Mouse (Mus musculus) cerebellum, adult 2 months (tissue): ENCODE measurements around the gene Ndufb10. TPM values are rescaled to one million over a fixed set of nuclear protein-coding genes. Genes with fewer than 3 reads are reported as not detected.

Source experiments
- DNase-seq, 2 experiments: peaks; one replicate each; pipeline ENCODE4 v3.0.0; 2021
- H3K27ac ChIP-seq: fragments of 200-500 bp; 2 replicates; pipeline ENCODE4 v1.5.1; 2012; ENCODE audit warnings: low read length, control low read depth, inconsistent platforms; ENCODE audit not compliant: insufficient read depth
- H3K27me3 ChIP-seq: fragments of 200-500 bp; 2 replicates; pipeline ENCODE4 v1.6.1; 2012; ENCODE audit warnings: inconsistent platforms, mild to moderate bottlenecking, low read length, moderate library complexity; ENCODE audit not compliant: control insufficient read depth, insufficient read depth
- H3K4me1 ChIP-seq: fragments of 200-500 bp; 2 replicates; pipeline ENCODE4 v1.6.1; 2011; ENCODE audit warnings: low read length; ENCODE audit not compliant: control insufficient read depth, insufficient read depth
- H3K4me3 ChIP-seq: fragments of 200-500 bp; replicated peaks from 2 replicates; pipeline ENCODE3; 2011; ENCODE audit warnings: mild to moderate bottlenecking, low read depth, low read length, control low read depth; ENCODE audit not compliant: insufficient read depth
- CTCF ChIP-seq: fragments of 200-500 bp; IDR thresholded peaks from 2 replicates; pipeline ENCODE4 v1.5.1; 2011; ENCODE audit warnings: low read depth, mild to moderate bottlenecking, control low read depth, low read length, moderate library complexity, borderline replicate concordance; ENCODE audit not compliant: insufficient read depth
- POLR2A ChIP-seq: fragments of 200-500 bp; IDR thresholded peaks from 2 replicates; pipeline ENCODE4 v1.6.1; 2011; ENCODE audit warnings: low read length, control low read depth, borderline replicate concordance; ENCODE audit not compliant: insufficient read depth
- WGBS: fragments of 180-500 bp; shearing (Covaris S2); methylation state at CpG from one replicate; pipeline ENCODE4 v1.1.7; 2018; 5-methylcytosine and 5-hydroxymethylcytosine counted together
- polyA plus RNA-seq: library from polyadenylated mRNA; depleted of rRNA; stranded (reverse); fragments of >200 nt; gene quantifications from 2 replicates; pipeline ENCODE4 v1.2.3, GENCODE M21; 2012; rRNA removed

Gene Ndufb10
- polyA plus RNA-seq, 1 experiment: 613 TPM

DNA sequence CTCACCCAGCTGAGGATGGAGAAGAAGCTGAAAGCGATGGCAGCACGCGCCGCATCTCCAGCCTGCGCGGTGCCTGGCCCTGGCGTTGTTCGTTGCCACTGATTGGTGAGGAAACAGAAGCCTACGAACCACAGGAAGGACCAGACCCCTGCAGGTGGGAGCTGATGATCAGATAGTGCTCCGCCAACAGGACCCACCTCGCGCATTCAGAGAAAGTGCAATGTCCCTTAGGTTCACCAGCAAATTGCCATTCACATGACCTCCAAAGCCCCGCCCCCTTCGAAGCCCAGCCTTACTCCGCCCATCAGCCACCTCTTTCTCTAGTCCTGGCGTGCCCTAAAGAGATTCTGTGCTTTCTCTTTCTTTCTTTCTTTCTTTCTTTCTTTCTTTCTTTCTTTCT, 37.8 kb downstream of the Ndufb10 start:
- H3K27me3 ChIP-seq: no peaks in the 10 kb centered on the region
- H3K4me1 ChIP-seq: peaks cover 20% of the 10 kb centered on the region
- WGBS: 50% methylated on average over 16 of the region's 16 CpGs
- H3K27ac ChIP-seq: no peak overlapping the region
- no peak for DNase-seq
- H3K4me3 ChIP-seq: no peak overlapping the region
- TF ChIP-seq CTCF (no peak), POLR2A (no peak)

DNA sequence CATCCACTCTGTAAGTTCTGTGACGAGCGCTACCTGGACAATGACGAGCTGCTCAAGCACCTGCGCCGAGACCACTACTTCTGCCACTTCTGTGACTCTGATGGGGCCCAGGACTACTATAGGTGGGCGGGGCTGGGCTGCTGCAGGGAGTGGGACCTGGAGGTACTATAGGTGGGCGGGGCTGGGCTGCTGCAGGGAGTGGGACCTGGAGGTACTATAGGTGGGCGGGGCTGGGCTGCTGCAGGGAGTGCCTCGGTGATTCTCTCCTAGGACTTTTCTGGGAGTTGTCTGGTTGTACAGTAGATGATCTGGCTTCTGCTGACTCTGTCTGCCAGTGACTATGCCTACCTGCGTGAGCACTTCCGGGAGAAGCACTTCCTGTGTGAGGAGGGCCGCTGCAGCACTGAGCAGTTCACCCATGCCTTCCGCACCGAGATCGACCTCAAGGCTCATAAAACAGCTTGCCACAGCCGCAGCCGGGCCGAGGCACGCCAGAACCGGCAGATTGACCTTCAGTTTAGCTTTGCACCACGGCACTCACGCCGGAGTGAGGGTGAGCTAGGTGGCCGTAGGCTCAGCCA, 46.7 kb downstream of the Ndufb10 start:
- no peak for TF ChIP-seq POLR2A
- no peak for TF ChIP-seq CTCF
- H3K27ac ChIP-seq: no peak overlapping the region
- no peaks in the 10 kb centered on the region for H3K27me3 ChIP-seq
- peaks cover 22% of the 10 kb centered on the region for H3K4me1 ChIP-seq
- WGBS: 92% methylated on average over 24 of the region's 24 CpGs
- DNase-seq: no peak
- H3K4me3 ChIP-seq: no peak overlapping the region

DNA sequence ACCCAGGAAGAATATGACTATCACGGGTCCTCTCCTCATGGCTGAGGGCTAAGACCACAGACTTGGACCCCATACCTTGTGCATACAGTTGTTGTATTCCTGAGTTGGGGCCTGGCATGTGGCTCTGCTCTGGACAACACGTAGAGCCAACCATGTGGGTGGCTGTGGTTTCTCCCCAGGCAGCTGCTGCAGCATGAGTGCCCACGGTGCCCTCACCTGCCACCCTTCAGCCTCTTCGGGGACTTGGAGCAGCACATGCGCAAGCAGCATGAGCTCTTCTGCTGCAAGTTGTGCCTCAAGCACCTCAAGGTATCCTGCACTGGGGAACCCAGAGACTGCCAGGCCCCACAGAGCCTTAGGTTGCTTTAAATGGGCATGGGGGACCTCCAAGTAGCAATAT, 47.4 kb downstream of the Ndufb10 start:
- Histone ChIP-seq H3K27me3 (no peaks in the 10 kb centered on the region), H3K4me3 (no peak overlapping the region), H3K27ac (no peak overlapping the region), H3K4me1 (peaks cover 26% of the 10 kb centered on the region)
- no peak for DNase-seq
- no peak for TF ChIP-seq CTCF
- WGBS: 89% methylated on average over 5 of the region's 5 CpGs

DNA sequence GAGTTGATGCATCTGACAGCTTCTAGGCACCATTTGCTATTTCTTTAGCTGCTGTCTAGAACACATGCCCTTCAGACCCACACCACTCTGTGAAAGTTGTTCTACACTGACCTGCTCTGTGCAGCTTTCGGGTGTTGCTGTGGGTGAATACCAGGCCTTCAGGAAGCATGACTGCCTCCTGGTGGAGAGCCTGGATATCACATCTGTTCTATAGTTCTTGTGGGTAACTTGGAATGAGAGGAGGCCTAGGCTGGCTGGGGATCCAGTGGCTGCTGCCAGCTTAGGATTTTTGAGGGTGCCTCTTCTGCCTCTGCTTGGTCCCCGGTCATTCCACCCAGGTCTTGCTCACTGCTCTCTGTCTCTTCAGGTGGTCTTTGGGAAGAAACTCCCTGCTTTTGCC, 48.1 kb downstream of the Ndufb10 start:
- Histone ChIP-seq H3K4me3 (no peak overlapping the region), H3K27ac (no peak overlapping the region), H3K4me1 (peaks cover 29% of the 10 kb centered on the region), H3K27me3 (no peaks in the 10 kb centered on the region)
- TF ChIP-seq CTCF (peak; percentile 64; the same call in 1 of the 2 replicates), POLR2A (no peak)
- peak; percentile 58 to 65 for DNase-seq
- 45% methylated on average over 2 of the region's 2 CpGs for WGBS

DNA sequence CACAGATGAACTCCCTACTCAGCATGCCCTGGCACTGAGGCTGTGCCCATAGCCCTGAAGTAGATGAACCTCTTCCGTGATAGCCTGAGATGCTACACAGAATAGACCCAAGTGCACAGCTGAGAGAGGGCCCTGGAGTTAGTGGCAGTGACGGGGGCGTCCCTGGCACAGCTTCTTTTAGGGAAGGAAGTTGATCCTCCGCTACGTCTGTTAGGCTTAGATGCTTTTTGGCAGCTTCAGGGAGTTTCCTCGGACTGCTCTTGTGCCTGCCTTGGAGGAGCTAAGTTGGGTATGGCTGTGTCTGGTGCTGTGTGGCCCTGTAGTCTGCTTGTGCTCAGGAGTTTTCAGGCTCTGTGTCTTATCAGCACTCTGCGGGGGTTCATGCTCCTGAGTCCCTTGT, 50.0 kb downstream of the Ndufb10 start:
- Histone ChIP-seq H3K4me1 (peaks cover 31% of the 10 kb centered on the region), H3K27ac (no peak overlapping the region), H3K27me3 (no peaks in the 10 kb centered on the region), H3K4me3 (no peak overlapping the region)
- 24% methylated on average over 7 of the region's 7 CpGs for WGBS
- TF ChIP-seq POLR2A (no peak), CTCF (no peak)
- no peak for DNase-seq

DNA sequence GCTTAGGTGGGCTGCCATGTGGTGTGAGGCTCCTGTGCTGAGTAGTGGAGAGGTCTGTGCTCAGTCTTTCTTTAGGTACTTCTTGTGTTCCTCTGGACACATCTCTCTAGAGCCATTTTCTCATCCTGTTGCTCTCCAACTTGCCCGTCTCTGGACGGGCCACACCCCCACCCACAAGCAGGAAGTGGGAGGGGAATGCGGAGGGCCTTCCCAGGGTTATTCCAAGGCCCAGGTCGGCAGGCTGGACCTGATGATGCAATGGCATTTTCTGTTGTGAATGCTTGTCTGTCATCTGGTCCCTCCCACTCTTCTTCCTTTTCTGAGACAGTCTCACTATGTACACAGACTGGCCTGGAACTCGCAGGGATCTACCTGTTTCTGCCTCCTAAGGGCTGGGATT, 52.1 kb downstream of the Ndufb10 start:
- peaks cover 31% of the 10 kb centered on the region for H3K4me1 ChIP-seq
- WGBS: 29% methylated on average over 5 of the region's 5 CpGs

More for the DNA sequence above, 52.1 kb downstream of the Ndufb10 start:
- no peak overlapping the region for H3K27ac ChIP-seq
- TF ChIP-seq CTCF (no peak), POLR2A (no peak)
- no peak for DNase-seq
- no peaks in the 10 kb centered on the region for H3K27me3 ChIP-seq
- H3K4me3 ChIP-seq: no peak overlapping the region

Other genes with a start within 250 kb of the Ndufb10 start
- gene Mlst8, start 245.4 kb downstream of the Ndufb10 start, polyA plus RNA-seq: 55.9 and 63.5 TPM in 2 replicates
- gene Caskin1, start 235.9 kb downstream of the Ndufb10 start, polyA plus RNA-seq: 122 and 127 TPM in 2 replicates
- gene Traf7, start 196.5 kb downstream of the Ndufb10 start, polyA plus RNA-seq: 197 and 198 TPM in 2 replicates
- 21.7 and 22.6 TPM in 2 replicates for gene Rab26, start 190.3 kb downstream of the Ndufb10 start, polyA plus RNA-seq
- 122 and 132 TPM in 2 replicates for gene Pkd1, start 174.6 kb downstream of the Ndufb10 start, polyA plus RNA-seq
- gene Tsc2, start 91.8 kb downstream of the Ndufb10 start, polyA plus RNA-seq: 168 and 194 TPM in 2 replicates
- gene Nthl1, start 91.8 kb downstream of the Ndufb10 start, polyA plus RNA-seq: 9.0 TPM in 2 replicates
- 140 and 146 TPM in 2 replicates for gene Slc9a3r2, start 74.2 kb downstream of the Ndufb10 start, polyA plus RNA-seq
- gene Npw, start 66.0 kb downstream of the Ndufb10 start, polyA plus RNA-seq: not detected in 2 replicates
- gene Zfp598, start 54.8 kb downstream of the Ndufb10 start, polyA plus RNA-seq: 92.6 and 98.6 TPM in 2 replicates
- 130 and 132 TPM in 2 replicates for gene Syngr3, start 34.5 kb downstream of the Ndufb10 start, polyA plus RNA-seq
- gene Gfer, start 28.3 kb downstream of the Ndufb10 start, polyA plus RNA-seq: 26.7 and 30.9 TPM in 2 replicates
- gene Noxo1, start 28.2 kb downstream of the Ndufb10 start, polyA plus RNA-seq: 7.3 and 7.4 TPM in 2 replicates
- 60.6 and 62.4 TPM in 2 replicates for gene Tbl3, start 16.8 kb downstream of the Ndufb10 start, polyA plus RNA-seq
- gene Rnf151, start 6.4 kb downstream of the Ndufb10 start, polyA plus RNA-seq: 0.18 and 0.57 TPM in 2 replicates
- 577 and 621 TPM in 2 replicates for gene Rps2, start 6.4 kb downstream of the Ndufb10 start, polyA plus RNA-seq
- 0.67 and 0.70 TPM in 2 replicates for gene Rpl3l, start 3.3 kb upstream of the Ndufb10 start, polyA plus RNA-seq
- gene Msrb1, start 12.2 kb upstream of the Ndufb10 start, polyA plus RNA-seq: 63.3 and 66.8 TPM in 2 replicates
- 0.80 and 1.0 TPM in 2 replicates for gene Hs3st6, start 28.5 kb upstream of the Ndufb10 start, polyA plus RNA-seq
- gene Meiob, start 79.8 kb upstream of the Ndufb10 start, polyA plus RNA-seq: not detected in 2 replicates
- 195 and 209 TPM in 2 replicates for gene Hagh, start 115.7 kb upstream of the Ndufb10 start, polyA plus RNA-seq
- gene Fahd1, start 125.9 kb upstream of the Ndufb10 start, polyA plus RNA-seq: 31.1 and 33.4 TPM in 2 replicates
- gene Igfals, start 141.5 kb upstream of the Ndufb10 start, polyA plus RNA-seq: 0.11 and 0.27 TPM in 2 replicates
- 36.4 and 39.0 TPM in 2 replicates for gene Nubp2, start 161.9 kb upstream of the Ndufb10 start, polyA plus RNA-seq
- 124 and 138 TPM in 2 replicates for gene Spsb3, start 162.2 kb upstream of the Ndufb10 start, polyA plus RNA-seq
- gene Eme2, start 170.6 kb upstream of the Ndufb10 start, polyA plus RNA-seq: 57.3 and 62.7 TPM in 2 replicates
- gene Mrps34, start 170.6 kb upstream of the Ndufb10 start, polyA plus RNA-seq: 147 and 149 TPM in 2 replicates
- 99.0 and 109 TPM in 2 replicates for gene Nme3, start 172.0 kb upstream of the Ndufb10 start, polyA plus RNA-seq
- gene Mapk8ip3, start 212.5 kb upstream of the Ndufb10 start, polyA plus RNA-seq: 358 and 363 TPM in 2 replicates
- gene Jpt2, start 236.2 kb upstream of the Ndufb10 start, polyA plus RNA-seq: 10.6 and 12.3 TPM in 2 replicates